Mouse (Mus musculus): ENCODE data around the gene Cct3.
"Not testable (repeated sequence)": the region's sequence is repeated elsewhere in the genome, so short reads cannot be mapped to it uniquely, and the experiment has no call there.

The Cct3 gene

GRCm38 (mm10) chr3:88291970-88292369 is 4.9 kb upstream of the Cct3 start:
- peak; percentile 64 for DNase-seq (ENCODE audit: low read depth, low spot score)

GRCm38 (mm10) chr3:88295272-88295671 is 1.6 kb upstream of the Cct3 start:
- not testable (repeated sequence) for DNase-seq (ENCODE audit: low read depth, low spot score)

GRCm38 (mm10) chr3:88296110-88296560 is 781 bp upstream of the Cct3 start:
- DNase-seq (ENCODE audit: low read depth, low spot score) = no peak

DNA sequence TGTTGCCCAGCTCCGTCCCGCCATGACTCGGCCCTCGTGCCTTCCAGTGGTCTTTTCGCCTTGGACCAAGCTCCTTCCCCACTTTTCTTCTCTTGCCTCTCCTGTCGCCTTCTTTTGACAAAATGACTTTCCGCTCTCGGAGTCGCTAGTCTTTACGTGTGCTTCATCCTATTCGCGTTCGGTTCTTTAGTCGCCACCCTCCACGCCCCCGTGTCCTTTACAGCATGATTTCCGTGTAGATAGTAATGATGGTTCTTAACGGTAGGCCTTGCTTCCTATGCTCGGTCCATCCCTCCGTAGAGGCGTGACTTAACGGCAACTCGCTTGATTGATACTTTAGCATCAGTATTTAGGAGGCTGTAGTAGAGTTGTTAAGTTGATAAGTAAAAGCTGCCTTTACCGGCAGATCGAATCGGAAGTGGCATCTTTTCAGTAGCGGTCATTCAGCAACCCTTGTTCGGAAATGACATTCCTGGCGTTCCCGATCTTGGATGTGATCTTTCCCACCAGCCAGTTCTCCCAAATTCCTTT is 470 bp downstream of the Cct3 start:
- peak; percentile 65 for DNase-seq (ENCODE audit: low read depth, low spot score)

DNA sequence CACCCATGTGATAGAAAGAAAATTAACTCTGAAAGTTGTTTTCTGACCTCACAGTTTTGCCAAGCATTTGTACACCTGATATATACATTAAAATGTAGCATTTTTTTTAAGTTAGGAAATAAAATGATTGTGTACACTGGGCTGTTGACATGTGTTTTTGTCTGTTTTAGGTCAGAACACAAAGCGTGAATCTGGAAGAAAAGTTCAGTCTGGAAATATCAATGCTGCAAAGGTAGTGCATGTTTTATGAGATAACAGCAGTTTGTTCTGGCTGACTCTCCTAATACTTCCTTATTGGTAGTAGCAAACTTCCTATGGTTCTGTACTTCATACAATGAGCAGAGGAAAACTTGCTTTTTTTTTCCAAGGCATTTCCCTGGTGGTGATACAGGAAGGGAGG is 2.3 kb downstream of the Cct3 start:
- DNase-seq (ENCODE audit: low read depth, low spot score) = no peak

- peak; percentile 86 for DNase-seq (ENCODE audit: low read depth, low spot score)
Measured at GRCm38 (mm10) chr3:88324951-88325405, 28.1 kb downstream of the Cct3 start, which contains the start of gene Glmp. Gene Glmp (plus strand): TSS chr3:88325023.

GRCm38 (mm10) chr3:88328956-88329355 is 32.0 kb downstream of the Cct3 start:
- no peak for DNase-seq (ENCODE audit: low read depth, low spot score)

DNA sequence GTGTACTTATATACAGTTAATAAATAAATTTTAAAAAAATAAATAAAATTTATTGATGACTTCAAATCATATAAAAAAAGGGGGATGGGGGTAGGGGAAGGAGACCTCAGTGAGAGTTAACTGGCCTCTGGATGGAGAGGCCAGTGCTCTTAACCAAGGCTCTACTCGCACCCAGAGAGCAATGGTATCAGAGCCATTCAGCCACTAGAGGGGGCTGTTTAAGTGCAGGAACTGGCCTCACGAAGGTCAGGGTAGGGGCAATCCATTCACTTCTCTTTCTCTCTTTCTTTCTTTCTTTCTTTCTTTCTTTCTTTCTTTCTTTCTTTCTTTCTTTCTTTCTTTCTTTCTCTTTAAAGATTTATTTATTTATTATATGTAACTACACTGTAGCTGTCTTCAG is 34.4 kb downstream of the Cct3 start:
- DNase-seq (ENCODE audit: low read depth, low spot score) = peak; percentile 74

DNA sequence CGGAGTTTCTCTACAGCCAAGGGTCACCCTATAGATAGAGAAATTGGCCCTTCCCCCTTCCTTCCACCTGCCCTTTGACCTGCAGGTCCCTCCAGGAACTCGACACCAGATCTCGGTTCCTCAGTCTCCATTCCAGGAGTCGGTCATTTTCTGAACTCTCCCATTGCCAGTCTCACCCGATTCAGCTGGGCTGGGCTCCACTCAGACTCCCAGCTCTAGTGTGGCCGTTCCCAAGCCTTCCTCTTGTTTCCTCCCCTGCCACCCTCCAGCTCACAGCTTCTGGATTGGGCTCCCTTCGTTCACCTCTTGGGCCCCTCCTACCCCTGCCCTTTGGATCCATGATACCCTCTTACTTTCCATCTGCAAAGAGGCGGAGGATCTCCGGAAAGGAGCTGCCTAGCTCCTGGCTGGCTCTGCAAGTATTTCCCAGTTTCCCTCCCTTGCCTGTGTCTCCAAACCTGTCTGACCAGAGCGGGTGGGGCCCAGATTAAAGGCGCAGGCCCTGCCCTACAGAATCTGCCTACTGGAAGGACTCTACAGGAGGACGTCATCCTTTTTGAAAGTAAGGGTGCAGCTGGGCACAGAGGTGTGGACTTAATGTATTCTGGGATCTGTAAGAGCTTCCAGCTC is 37.2 kb downstream of the Cct3 start:
- DNase-seq (ENCODE audit: low read depth, low spot score) = no peak

GRCm38 (mm10) chr3:88334902-88335435 is 38.1 kb downstream of the Cct3 start:
- DNase-seq (ENCODE audit: low read depth, low spot score) = no peak

GRCm38 (mm10) chr3:88335436-88336053 is 38.6 kb downstream of the Cct3 start:
- DNase-seq (ENCODE audit: low read depth, low spot score) = peak; percentile 66

DNA sequence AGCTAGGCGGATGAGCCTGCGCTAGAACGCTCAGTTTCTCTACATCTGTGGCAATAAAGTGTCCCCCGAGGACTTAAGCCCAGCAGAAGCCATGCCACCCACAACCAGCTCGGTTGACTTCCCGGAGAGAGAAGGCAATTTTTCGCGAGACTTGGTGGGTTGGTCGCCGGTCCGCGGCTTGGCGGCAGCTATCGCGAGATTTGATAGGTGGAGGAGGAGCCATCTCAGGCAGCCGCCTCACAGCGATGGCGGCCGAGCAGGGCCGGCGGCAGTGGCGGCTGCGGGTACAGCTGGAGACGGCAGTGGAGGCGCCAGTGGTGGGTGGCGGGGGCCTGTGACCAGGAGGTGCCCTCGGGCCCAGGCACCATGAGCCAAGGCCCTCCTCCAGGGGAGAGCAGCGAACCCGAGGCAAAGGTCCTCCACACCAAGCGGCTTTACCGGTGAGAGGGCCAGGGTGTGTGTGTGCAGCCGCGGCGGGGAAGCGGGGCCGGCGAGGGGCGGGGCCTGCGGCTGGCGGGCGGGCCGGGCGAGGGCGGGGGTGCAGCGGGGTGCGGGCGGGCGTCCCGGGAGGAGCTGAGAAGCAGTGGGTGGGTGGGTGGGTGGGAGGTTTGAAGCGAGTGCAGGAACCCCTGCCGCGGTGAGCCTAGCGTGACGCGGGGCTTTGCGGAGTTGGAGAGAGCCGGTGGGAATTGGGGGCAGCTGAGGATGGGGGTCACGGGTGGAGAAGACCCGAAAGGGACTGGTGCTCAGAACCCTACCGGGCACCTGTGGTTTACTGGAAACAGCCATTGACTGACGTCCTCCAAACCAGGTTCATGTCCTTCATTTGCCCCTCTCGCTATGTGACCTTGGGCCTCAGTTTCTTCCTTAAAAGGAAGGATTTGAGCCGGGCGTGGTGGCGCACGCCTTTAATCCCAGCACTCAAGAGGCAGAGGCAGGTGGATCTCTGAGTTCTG is 39.4 kb downstream of the Cct3 start, which contains the start of the genes Tmem79 and Smg5:
Gene Tmem79, minus strand, starts transcription at position 91 of the 956 bp plus-strand sequence.
Gene Smg5, plus strand, starts transcription at position 203 of the 956 bp plus-strand sequence.
- DNase-seq (ENCODE audit: low read depth, low spot score) = peak; percentile 96

DNA sequence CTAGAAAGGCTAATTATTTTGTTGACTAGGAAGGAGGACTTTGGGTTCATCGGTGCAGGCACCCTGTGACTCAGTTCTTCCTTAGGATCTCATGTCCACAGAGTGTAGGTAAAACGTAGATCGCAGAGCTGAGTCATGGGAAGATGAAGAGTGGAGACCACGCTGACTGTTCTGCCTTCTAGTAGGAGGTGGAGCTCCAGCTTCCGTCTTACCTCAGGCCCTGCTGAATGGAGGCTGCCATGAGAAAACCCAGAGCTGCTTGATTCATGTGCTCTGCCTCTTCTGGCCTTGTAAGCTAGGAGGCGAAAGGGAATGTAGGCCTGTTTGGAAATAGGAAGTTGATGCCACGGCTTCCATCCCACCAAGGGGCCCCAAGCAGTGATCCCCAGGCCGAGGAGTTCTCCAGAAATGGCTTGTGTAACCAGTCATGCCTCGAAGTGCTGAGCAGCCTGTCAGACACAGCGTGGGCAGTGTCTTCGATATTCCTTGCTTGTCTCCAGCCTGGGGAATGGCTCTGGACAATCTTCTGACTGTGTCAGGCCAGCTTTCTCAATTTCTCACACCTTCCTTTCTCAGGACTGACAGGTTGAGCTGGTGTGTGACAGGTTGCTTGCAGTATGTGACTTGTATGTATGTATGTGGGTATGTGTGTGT is 40.6 kb downstream of the Cct3 start:
- DNase-seq (ENCODE audit: low read depth, low spot score) = peak; percentile 67

DNA sequence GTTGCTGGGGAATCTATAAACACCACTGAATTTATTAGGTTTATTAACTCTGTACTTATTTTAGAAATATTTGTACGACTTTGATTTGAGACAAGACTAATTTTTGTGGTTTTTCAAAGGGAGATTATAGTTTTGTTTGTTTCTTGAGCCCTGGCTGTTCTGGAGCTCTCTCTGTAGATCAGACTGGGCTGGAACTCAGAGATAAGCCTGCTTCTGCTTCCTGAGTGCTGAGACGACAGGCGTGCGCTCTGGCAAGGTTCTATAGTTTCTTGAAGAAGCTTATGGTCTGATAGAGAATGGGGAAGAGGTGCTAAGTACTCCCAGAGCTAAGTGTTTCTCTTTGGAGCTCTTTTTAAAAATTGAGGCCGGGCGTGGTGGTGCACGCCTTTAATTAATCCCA is 41.4 kb downstream of the Cct3 start:
- DNase-seq (ENCODE audit: low read depth, low spot score) = no peak

DNA sequence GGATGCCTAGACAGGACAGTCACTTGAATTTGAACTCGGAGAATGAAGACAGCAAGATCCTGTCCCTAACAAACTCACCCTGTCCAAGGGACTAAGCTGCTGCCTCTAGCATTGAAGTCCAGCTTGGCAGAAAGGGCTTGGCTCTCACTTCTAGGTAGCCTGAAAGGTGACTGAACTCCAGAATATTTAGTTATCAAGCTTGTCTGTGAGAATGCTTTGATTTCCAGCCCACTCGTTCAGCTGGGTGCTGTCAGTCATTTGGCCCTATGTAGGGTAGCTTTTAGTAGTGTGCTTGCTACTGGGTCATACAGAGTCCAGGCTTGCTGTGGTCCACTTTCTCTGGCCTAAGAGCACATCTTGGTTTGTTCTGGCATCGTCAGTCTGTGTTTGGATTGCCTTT is 42.1 kb downstream of the Cct3 start:
- DNase-seq (ENCODE audit: low read depth, low spot score) = no peak

- DNase-seq (ENCODE audit: low read depth, low spot score) = no peak
Measured at GRCm38 (mm10) chr3:88350732-88351131, 53.8 kb downstream of the Cct3 start.

DNA sequence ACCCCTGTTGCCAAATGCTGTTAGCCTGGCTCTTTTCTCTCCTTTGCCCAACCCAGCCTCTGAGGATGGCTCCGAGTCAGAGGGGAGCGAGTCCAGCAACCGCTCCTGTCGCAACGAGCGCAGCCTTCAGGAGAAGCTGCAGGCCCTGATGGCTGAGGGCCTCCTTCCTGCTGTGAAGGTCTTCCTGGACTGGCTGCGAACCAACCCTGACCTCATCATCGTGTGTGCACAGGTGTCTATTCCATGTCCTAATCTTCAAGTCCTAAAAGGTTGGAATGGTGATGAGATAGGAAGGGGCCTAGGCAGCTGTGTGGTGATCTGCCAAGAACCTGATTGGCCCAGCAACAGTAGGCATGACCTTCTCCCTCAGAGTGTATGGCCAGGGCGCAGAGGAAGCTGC is 56.0 kb downstream of the Cct3 start:
- no peak for DNase-seq (ENCODE audit: low read depth, low spot score)

- DNase-seq (ENCODE audit: low read depth, low spot score) = peak; percentile 42
Measured at GRCm38 (mm10) chr3:88354396-88355165, 57.7 kb downstream of the Cct3 start.

DNA sequence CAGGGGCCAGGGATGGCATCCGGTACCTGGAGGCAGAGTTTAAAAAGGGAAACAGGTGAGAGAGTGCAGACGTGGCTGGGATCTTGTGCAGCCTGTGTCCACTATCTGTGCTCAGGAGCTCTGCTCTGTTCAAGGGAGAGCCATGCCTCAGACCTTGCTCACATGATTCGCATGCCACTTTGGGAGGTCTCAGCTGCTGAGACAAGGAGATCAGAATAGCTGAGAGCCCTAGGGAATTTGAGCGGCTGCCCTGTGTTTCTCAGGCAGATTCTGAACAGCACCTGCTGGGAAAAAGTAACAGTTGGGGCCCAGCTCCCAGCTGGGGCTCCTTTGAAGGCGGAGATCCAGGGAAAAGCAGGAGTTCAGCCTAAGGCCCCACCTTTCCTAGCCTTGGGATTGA is 62.7 kb downstream of the Cct3 start:
- no peak for DNase-seq (ENCODE audit: low read depth, low spot score)

DNA sequence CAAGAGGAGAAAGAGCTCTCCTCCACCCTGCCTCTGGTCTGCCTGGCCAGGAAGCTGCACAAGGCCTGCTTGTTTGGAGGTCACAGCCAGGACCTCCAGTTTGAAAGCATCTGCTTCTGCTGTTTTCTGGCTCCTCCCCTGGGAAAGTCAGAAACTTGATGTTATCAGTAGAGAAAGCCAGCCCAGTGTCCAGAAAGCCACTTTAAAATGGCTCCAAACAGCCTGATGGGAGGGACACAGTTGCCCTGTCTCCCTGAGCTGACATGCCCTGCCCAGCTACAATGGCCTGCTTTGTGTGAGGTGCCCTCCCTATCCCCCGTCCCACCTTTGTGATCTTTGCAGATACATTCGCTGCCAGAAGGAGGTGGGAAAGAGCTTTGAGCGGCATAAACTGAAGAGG is 63.1 kb downstream of the Cct3 start:
- DNase-seq (ENCODE audit: low read depth, low spot score) = no peak

Data from 3T3-L1 (cell line).